Mouse (Mus musculus): ENCODE measurements at regions not wholly inside any gene's neighbourhood (a gene's known extent, or its start where the extent isn't known, plus 50 kb on each side); places are given as distances from the start of the nearest gene placed in this dataset.

GRCm38 (mm10) chr15:86814808-86815421 is 600.7 kb downstream of the Tbc1d22a start:
- Histone ChIP-seq H3K36me3 (no peaks in the 10 kb centered on the region), H3K9ac (no peak overlapping the region), H3K4me1 (no peaks in the 10 kb centered on the region), H3K9me3 (no peaks in the 10 kb centered on the region), H3K27me3 (no peaks in the 10 kb centered on the region), H3K4me2 (replicated peaks) (no peak overlapping the region), H3K27ac (no peak overlapping the region), H3K4me3 (no peak overlapping the region)
- ATAC-seq (ENCODE audit: low FRiP score, low read depth) = no peak
- WGBS = 70% methylated on average over 8 of the region's 8 CpGs

- H3K4me1 ChIP-seq = peaks cover 5% of the 10 kb centered on the region
- H3K36me3 ChIP-seq = no peaks in the 10 kb centered on the region
- no peak overlapping the region for H3K4me3 ChIP-seq
- H3K4me2 ChIP-seq (replicated peaks) = peak overlapping the region; percentile 14; the same call in 1 of the 2 replicates
- no peaks in the 10 kb centered on the region for H3K27me3 ChIP-seq
- peak overlapping the region; percentile 53; the same call in 1 of the 2 replicates for H3K27ac ChIP-seq
- WGBS = 25% methylated on average over 6 of the region's 6 CpGs
- no peak overlapping the region for H3K9ac ChIP-seq
- H3K9me3 ChIP-seq = no peaks in the 10 kb centered on the region
- peak; percentile 82 for ATAC-seq (ENCODE audit: low FRiP score, low read depth)
Observed at GRCm38 (mm10) chr15:86835996-86836395, 621.7 kb downstream of the Tbc1d22a start.

- no peak for ATAC-seq (ENCODE audit: low FRiP score, low read depth)
- 49% methylated on average over 11 of the region's 11 CpGs for WGBS
Observed at GRCm38 (mm10) chr15:86852161-86852870, 638.1 kb downstream of the Tbc1d22a start.

GRCm38 (mm10) chr15:86858356-86858906 is 644.2 kb downstream of the Tbc1d22a start:
- Histone ChIP-seq H3K9ac (no peak overlapping the region), H3K4me2 (replicated peaks) (no peak overlapping the region), H3K27me3 (no peaks in the 10 kb centered on the region), H3K4me3 (no peak overlapping the region), H3K36me3 (no peaks in the 10 kb centered on the region), H3K4me1 (no peaks in the 10 kb centered on the region), H3K27ac (no peak overlapping the region), H3K9me3 (no peaks in the 10 kb centered on the region)
- WGBS = 24% methylated on average over 3 of the region's 3 CpGs
- ATAC-seq (ENCODE audit: low FRiP score, low read depth) = no peak

More at GRCm38 (mm10) chr15:86852161-86852870, 638.1 kb downstream of the Tbc1d22a start:
- Histone ChIP-seq H3K4me3 (no peak overlapping the region), H3K36me3 (no peaks in the 10 kb centered on the region), H3K27ac (no peak overlapping the region), H3K9me3 (no peaks in the 10 kb centered on the region), H3K9ac (no peak overlapping the region), H3K4me2 (replicated peaks) (no peak overlapping the region), H3K27me3 (no peaks in the 10 kb centered on the region), H3K4me1 (no peaks in the 10 kb centered on the region; the same call in none of the 2 replicates)

- Histone ChIP-seq H3K4me3 (no peak overlapping the region), H3K27me3 (no peaks in the 10 kb centered on the region), H3K9me3 (no peaks in the 10 kb centered on the region), H3K27ac (no peak overlapping the region), H3K4me1 (0 out of 2 replicates have a peak, but pooled peaks cover 3% of the 10 kb centered on the region), H3K4me2 (replicated peaks) (peak overlapping the region; percentile 41), H3K9ac (no peak overlapping the region), H3K36me3 (no peaks in the 10 kb centered on the region)
- no peak for ATAC-seq (ENCODE audit: low FRiP score, low read depth)
- 15% methylated on average over 7 of the region's 7 CpGs for WGBS
Observed at GRCm38 (mm10) chr15:86875721-86876309, 661.6 kb downstream of the Tbc1d22a start.

GRCm38 (mm10) chr15:86896974-86897373 is 647.1 kb upstream of the Fam19a5 start:
- Histone ChIP-seq H3K4me3 (no peak overlapping the region), H3K4me2 (replicated peaks) (no peak overlapping the region), H3K27me3 (no peaks in the 10 kb centered on the region), H3K4me1 (no peaks in the 10 kb centered on the region), H3K9me3 (no peaks in the 10 kb centered on the region), H3K36me3 (no peaks in the 10 kb centered on the region), H3K9ac (no peak overlapping the region), H3K27ac (no peak overlapping the region)
- no peak; the same call in 1 of the 2 replicates for ATAC-seq (ENCODE audit: low FRiP score, low read depth)
- WGBS = 61% methylated on average over 6 of the region's 6 CpGs

- no peak overlapping the region for H3K4me2 ChIP-seq (replicated peaks)
- H3K9me3 ChIP-seq = no peaks in the 10 kb centered on the region
- no peak for ATAC-seq (ENCODE audit: low FRiP score, low read depth)
- H3K27ac ChIP-seq = no peak overlapping the region
- H3K4me3 ChIP-seq = no peak overlapping the region
- H3K4me1 ChIP-seq = no peaks in the 10 kb centered on the region
- whole genome bisulfite sequencing = 70% methylated on average over 1 of the region's 1 CpGs
- H3K9ac ChIP-seq = no peak overlapping the region
- 0 out of 2 replicates have a peak, but pooled peaks cover 8% of the 10 kb centered on the region for H3K27me3 ChIP-seq
- no peaks in the 10 kb centered on the region for H3K36me3 ChIP-seq
Observed at GRCm38 (mm10) chr15:86899961-86900360, 644.1 kb upstream of the Fam19a5 start.

- peaks cover 8% of the 10 kb centered on the region for H3K4me1 ChIP-seq
- H3K9ac ChIP-seq = no peak overlapping the region
- no peak overlapping the region for H3K4me3 ChIP-seq
- H3K36me3 ChIP-seq = no peaks in the 10 kb centered on the region
- H3K27ac ChIP-seq = no peak overlapping the region
- ATAC-seq (ENCODE audit: low FRiP score, low read depth) = no peak
- no peaks in the 10 kb centered on the region for H3K9me3 ChIP-seq
- 0 out of 2 replicates have a peak, but pooled peaks cover 8% of the 10 kb centered on the region for H3K27me3 ChIP-seq
- no peak overlapping the region for H3K4me2 ChIP-seq (replicated peaks)
- WGBS = 31% methylated on average over 3 of the region's 3 CpGs
Observed at GRCm38 (mm10) chr15:86903006-86903405, 641.1 kb upstream of the Fam19a5 start.

GRCm38 (mm10) chr15:86913276-86913675 is 630.8 kb upstream of the Fam19a5 start:
- Histone ChIP-seq H3K9me3 (no peaks in the 10 kb centered on the region), H3K4me2 (replicated peaks) (no peak overlapping the region), H3K9ac (no peak overlapping the region), H3K4me3 (no peak overlapping the region), H3K4me1 (no peaks in the 10 kb centered on the region), H3K36me3 (no peaks in the 10 kb centered on the region), H3K27me3 (no peaks in the 10 kb centered on the region), H3K27ac (no peak overlapping the region)
- no peak for ATAC-seq (ENCODE audit: low FRiP score, low read depth)
- 81% methylated on average over 3 of the region's 3 CpGs for WGBS

- no peak overlapping the region for H3K4me3 ChIP-seq
- no peak for ATAC-seq (ENCODE audit: low FRiP score, low read depth)
- no peaks in the 10 kb centered on the region for H3K36me3 ChIP-seq
- H3K9me3 ChIP-seq = no peaks in the 10 kb centered on the region
- WGBS = 88% methylated on average over 8 of the region's 8 CpGs
- H3K27ac ChIP-seq = no peak overlapping the region
- no peak overlapping the region for H3K9ac ChIP-seq
- no peaks in the 10 kb centered on the region for H3K4me1 ChIP-seq
- H3K27me3 ChIP-seq = no peaks in the 10 kb centered on the region
- H3K4me2 ChIP-seq (replicated peaks) = no peak overlapping the region
Observed at GRCm38 (mm10) chr15:86917891-86918290, 626.2 kb upstream of the Fam19a5 start.

- no peaks in the 10 kb centered on the region for H3K4me1 ChIP-seq
Observed at GRCm38 (mm10) chr15:86919704-86920103, 624.4 kb upstream of the Fam19a5 start.

GRCm38 (mm10) chr15:86920185-86920584 is 623.9 kb upstream of the Fam19a5 start:
- H3K9ac ChIP-seq = no peak overlapping the region
- no peak overlapping the region for H3K4me3 ChIP-seq
- ATAC-seq (ENCODE audit: low FRiP score, low read depth) = no peak
- H3K36me3 ChIP-seq = no peaks in the 10 kb centered on the region
- 0 out of 2 replicates have a peak, but pooled peaks cover under 1% of the 10 kb centered on the region for H3K4me1 ChIP-seq
- WGBS = 57% methylated on average over 7 of the region's 7 CpGs
- H3K4me2 ChIP-seq (replicated peaks) = no peak overlapping the region
- no peak overlapping the region for H3K27ac ChIP-seq
- H3K9me3 ChIP-seq = no peaks in the 10 kb centered on the region
- H3K27me3 ChIP-seq = no peaks in the 10 kb centered on the region

More at GRCm38 (mm10) chr15:86919704-86920103, 624.4 kb upstream of the Fam19a5 start:
- WGBS = 68% methylated on average over 8 of the region's 8 CpGs
- no peak overlapping the region for H3K27ac ChIP-seq
- H3K4me2 ChIP-seq (replicated peaks) = no peak overlapping the region
- H3K9ac ChIP-seq = no peak overlapping the region
- no peak for ATAC-seq (ENCODE audit: low FRiP score, low read depth)
- H3K27me3 ChIP-seq = no peaks in the 10 kb centered on the region
- H3K36me3 ChIP-seq = no peaks in the 10 kb centered on the region
- H3K4me3 ChIP-seq = no peak overlapping the region
- no peaks in the 10 kb centered on the region for H3K9me3 ChIP-seq

All from limb, embryonic 13.5 days (tissue).